Mouse (Mus musculus) kidney, adult 2 months (tissue): ENCODE measurements around the gene Braf.

ENCODE experiments used
- CTCF ChIP-seq: fragments of 200-500 bp; conservative IDR thresholded peaks from 2 replicates; pipeline ENCODE4 v1.5.1; 2011; ENCODE audit warnings: low read depth, mild to moderate bottlenecking, control low read depth, low read length, moderate library complexity, mixed read lengths; ENCODE audit not compliant: insufficient read depth, insufficient read length
- POLR2A ChIP-seq: fragments of 200-500 bp; IDR thresholded peaks from one replicate; pipeline ENCODE4 v1.6.1; 2011; ENCODE audit warnings: low read depth, low read length, control low read depth

DNA sequence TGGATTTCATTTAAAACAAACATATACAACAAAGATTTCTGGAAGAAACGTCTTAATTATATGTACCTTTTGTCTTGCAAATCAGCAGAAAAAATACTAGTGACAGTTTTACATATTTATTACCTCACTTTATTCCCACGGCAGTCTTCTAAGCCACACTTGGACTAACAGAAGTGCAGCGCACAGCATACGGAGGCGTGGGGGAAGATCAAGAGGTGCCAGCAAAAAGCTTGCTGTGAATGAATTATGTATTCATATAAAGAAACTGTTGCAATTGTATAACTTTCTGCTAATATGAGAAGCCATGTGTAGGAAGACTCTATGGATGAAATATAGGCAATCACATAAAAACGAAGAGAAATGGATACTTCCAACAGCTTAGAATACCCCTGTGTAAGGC is 6.7 kb downstream of the Braf start:
- no peak for TF ChIP-seq CTCF
- TF ChIP-seq POLR2A = no peak
